Mouse (Mus musculus) midbrain, embryonic 15.5 days (tissue): ENCODE results near the gene Mc1r. TPM values are rescaled to one million over a fixed set of nuclear protein-coding genes. Genes with fewer than 3 reads are reported as not detected.
"Not testable (repeated sequence)": the region's sequence is repeated elsewhere in the genome, so short reads cannot be mapped to it uniquely, and the experiment has no call there.

Source experiments
- ATAC-seq: fragments of 200-750 bp; cut with Nextera tagmentation; replicated peaks from 2 replicates; pipeline ENCODE4 v1.8.0; 2017; ENCODE audit warnings: moderate TSS enrichment
- H3K27ac ChIP-seq: fragments of 300-500 bp; sonication (generic); 2 replicates; pipeline ENCODE4 v1.5.1; 2015; ENCODE audit warnings: mild to moderate bottlenecking, inconsistent platforms
- H3K27me3 ChIP-seq: fragments of 300-500 bp; sonication (generic); replicated peaks from 2 replicates; pipeline ENCODE4 v1.6.1; 2015; ENCODE audit warnings: inconsistent platforms
- H3K36me3 ChIP-seq: fragments of 300-500 bp; sonication (generic); replicated peaks from 2 replicates; pipeline ENCODE4 v1.6.1; 2015; ENCODE audit warnings: inconsistent platforms
- H3K4me1 ChIP-seq: fragments of 300-500 bp; sonication (generic); 2 replicates; pipeline ENCODE4 v1.6.1; 2015; ENCODE audit warnings: inconsistent platforms
- H3K4me2 ChIP-seq: fragments of 300-500 bp; sonication (generic); 2 replicates; pipeline ENCODE4 v1.6.1; 2015; ENCODE audit warnings: inconsistent platforms, mild to moderate bottlenecking, moderate library complexity
- H3K4me3 ChIP-seq: fragments of 300-500 bp; sonication (generic); 2 replicates; pipeline ENCODE4 v1.5.1; 2015; ENCODE audit warnings: mild to moderate bottlenecking, inconsistent platforms
- H3K9ac ChIP-seq: fragments of 300-500 bp; sonication (generic); 2 replicates; pipeline ENCODE4 v1.6.1; 2015; ENCODE audit warnings: mild to moderate bottlenecking, inconsistent platforms
- H3K9me3 ChIP-seq: fragments of 300-500 bp; sonication (generic); 2 replicates; pipeline ENCODE4 v1.6.1; 2016; ENCODE audit warnings: inconsistent platforms
- WGBS: fragments of 180-500 bp; shearing (Covaris S2); methylation state at CpG from one replicate; pipeline ENCODE4 v1.1.7; 2015; ENCODE audit warnings: mixed read lengths; 5-methylcytosine and 5-hydroxymethylcytosine counted together
- polyA plus RNA-seq: library from polyadenylated mRNA; unstranded; fragments of >200 nt; fragmentation: Nextera tagmentation; extraction: Ambion mirVana; gene quantifications from 2 replicates; pipeline ENCODE4 v1.2.1, GENCODE M21; 2015

The Mc1r gene
- polyA plus RNA-seq, 1 experiment from 2014 or later = 0.10 TPM

- peak overlapping the region; percentile 80 for H3K4me2 ChIP-seq
- no peaks in the 10 kb centered on the region for H3K36me3 ChIP-seq
- peak overlapping the region; percentile 88 for H3K27ac ChIP-seq
- H3K9ac ChIP-seq = peak overlapping the region; percentile 73
- peaks cover 9% of the 10 kb centered on the region for H3K4me1 ChIP-seq
- under 1% methylated on average over 41 of the region's 41 CpGs for WGBS
- H3K9me3 ChIP-seq = no peaks in the 10 kb centered on the region
- H3K4me3 ChIP-seq = peak overlapping the region; percentile 61
- peak; percentile 96 for ATAC-seq
- H3K27me3 ChIP-seq = no peaks in the 10 kb centered on the region
Measured at GRCm38 (mm10) chr8:123442871-123443575, 36.1 kb downstream of the Mc1r start.

DNA sequence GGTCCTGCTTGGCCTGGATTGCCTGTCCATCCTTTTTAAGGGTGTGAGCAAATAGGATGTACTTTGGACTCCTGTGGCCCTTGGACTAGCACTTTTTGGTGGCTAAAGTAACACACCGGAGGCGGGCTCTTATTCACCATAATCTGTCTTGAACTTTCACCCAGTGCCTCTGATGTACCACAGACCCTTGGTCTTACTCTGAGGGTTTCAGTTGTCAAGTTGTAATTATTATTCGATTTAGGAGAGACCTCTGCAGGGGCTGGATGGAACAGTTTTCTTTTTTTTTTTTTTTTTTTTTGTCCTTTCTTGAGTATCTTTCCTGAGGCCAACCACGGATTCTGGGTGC, 36.6 kb downstream of the Mc1r start:
- peak; percentile 28; the same call in 1 of the 2 replicates for ATAC-seq
- peak overlapping the region; percentile 61 for H3K4me3 ChIP-seq
- H3K4me2 ChIP-seq = peak overlapping the region; percentile 80
- peak overlapping the region; percentile 73 for H3K9ac ChIP-seq
- no peaks in the 10 kb centered on the region for H3K36me3 ChIP-seq
- no peaks in the 10 kb centered on the region for H3K27me3 ChIP-seq
- peaks cover 9% of the 10 kb centered on the region for H3K4me1 ChIP-seq
- H3K27ac ChIP-seq = peak overlapping the region; percentile 88
- WGBS = 18% methylated on average over 4 of the region's 4 CpGs
- H3K9me3 ChIP-seq = no peaks in the 10 kb centered on the region

DNA sequence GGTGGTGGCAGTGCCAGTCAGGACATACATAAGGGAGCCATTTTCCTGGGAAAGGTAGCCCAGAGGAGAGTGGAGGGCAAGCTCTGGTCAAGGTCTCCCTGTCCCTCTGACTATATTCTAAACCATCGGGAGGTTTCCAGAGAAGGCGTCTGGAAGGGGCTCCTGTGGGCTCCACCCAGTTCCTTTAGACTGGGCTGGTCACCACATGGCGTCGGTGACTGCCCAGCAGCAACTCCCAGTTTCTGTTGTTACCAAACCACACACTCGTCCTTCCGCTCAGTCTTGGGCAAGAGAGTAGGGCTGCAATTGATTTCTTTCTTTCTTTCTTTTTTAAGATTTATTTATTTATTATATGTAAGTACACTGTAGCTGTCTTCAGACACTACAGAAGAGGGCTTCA, 37.2 kb downstream of the Mc1r start:
- no peaks in the 10 kb centered on the region for H3K9me3 ChIP-seq
- H3K9ac ChIP-seq = no peak overlapping the region
- H3K27me3 ChIP-seq = no peaks in the 10 kb centered on the region
- WGBS = 90% methylated on average over 6 of the region's 6 CpGs
- peaks cover 9% of the 10 kb centered on the region for H3K4me1 ChIP-seq
- H3K4me2 ChIP-seq = peak overlapping the region; percentile 80
- no peaks in the 10 kb centered on the region for H3K36me3 ChIP-seq
- H3K4me3 ChIP-seq = peak overlapping the region; percentile 61; the same call in 1 of the 2 replicates
- no peak for ATAC-seq
- H3K27ac ChIP-seq = no peak overlapping the region

DNA sequence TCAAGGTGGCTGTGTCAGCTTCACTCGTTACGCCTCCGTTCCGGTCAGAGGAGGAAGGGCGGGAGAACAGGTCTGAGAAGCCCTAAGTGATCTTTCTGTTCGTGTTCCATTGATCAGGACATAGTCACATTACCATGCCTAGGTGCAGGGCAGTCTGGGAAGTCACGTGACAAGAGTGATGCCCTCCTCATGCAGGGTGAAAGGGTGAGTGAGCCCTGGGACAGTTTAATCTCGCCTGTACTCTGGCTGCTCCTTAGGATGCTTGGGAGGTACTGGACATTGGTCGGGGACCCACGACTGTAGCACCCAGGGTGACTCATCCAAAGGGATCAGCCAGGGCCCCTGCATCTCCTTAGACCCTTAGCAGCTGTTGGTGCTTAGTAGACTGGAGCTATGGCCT, 39.1 kb downstream of the Mc1r start:
- Histone ChIP-seq H3K4me2 (no peak overlapping the region), H3K27ac (no peak overlapping the region), H3K9ac (no peak overlapping the region), H3K4me1 (peaks cover 9% of the 10 kb centered on the region), H3K27me3 (no peaks in the 10 kb centered on the region), H3K4me3 (no peak overlapping the region), H3K9me3 (no peaks in the 10 kb centered on the region), H3K36me3 (no peaks in the 10 kb centered on the region)
- no peak for ATAC-seq
- 84% methylated on average over 10 of the region's 10 CpGs for WGBS

DNA sequence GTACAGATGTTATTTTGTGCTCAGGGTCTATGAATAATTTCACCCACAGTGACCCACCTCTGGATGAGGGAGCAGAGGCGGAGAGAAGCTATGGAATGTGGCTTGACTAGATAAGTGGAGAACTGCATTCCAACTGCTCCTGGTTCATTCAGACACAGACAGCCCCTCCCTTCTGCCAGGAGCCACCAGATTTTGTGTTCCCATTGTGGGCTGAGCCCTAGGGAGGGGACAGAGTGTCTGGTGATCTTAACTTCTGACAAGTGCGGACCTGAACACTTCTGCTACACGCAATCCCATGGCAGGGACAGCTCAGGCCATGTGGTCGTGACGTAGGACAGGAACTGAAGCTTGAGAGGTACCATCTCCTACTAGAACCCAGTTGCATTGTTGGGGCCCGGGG, 39.9 kb downstream of the Mc1r start:
- no peak overlapping the region for H3K9ac ChIP-seq
- H3K4me2 ChIP-seq = no peak overlapping the region
- no peak overlapping the region for H3K4me3 ChIP-seq
- peaks cover 2% of the 10 kb centered on the region; the same call in 1 of the 2 replicates for H3K36me3 ChIP-seq
- H3K27me3 ChIP-seq = no peaks in the 10 kb centered on the region
- H3K27ac ChIP-seq = no peak overlapping the region
- no peaks in the 10 kb centered on the region for H3K9me3 ChIP-seq
- H3K4me1 ChIP-seq = peaks cover 9% of the 10 kb centered on the region
- no peak for ATAC-seq
- WGBS = 90% methylated on average over 6 of the region's 6 CpGs

DNA sequence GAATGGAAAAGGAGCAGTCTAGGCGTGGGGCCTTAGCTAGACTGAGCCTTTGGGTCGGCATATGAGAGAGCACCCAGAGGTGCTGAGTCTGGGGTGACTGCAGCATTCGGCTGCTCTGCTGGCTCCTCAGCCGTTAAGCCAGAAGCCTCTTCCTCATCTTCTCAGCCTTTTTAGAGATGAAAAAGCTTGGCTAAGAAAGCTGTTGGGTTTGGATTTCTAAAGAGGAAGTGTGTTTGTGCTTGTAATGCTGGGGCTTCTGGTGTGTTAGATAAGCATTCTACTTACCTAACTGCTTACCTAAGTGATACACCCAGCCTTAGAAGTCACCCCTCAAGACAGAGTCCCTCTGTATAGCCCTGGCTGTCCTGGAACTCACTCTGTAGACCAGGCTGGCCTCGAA, 43.9 kb downstream of the Mc1r start:
- WGBS = 91% methylated on average over 5 of the region's 5 CpGs

GRCm38 (mm10) chr8:123451747-123452146, 44.8 kb downstream of the Mc1r start:
- H3K9me3 ChIP-seq, H3K27ac ChIP-seq, H3K9ac ChIP-seq, ATAC-seq, H3K27me3 ChIP-seq, H3K4me3 ChIP-seq, H3K4me1 ChIP-seq, H3K4me2 ChIP-seq: not testable (repeated sequence)
- WGBS = 95% methylated on average over 12 of the region's 12 CpGs
- peaks cover 36% of the 10 kb centered on the region for H3K36me3 ChIP-seq

More for the DNA sequence above, 43.9 kb downstream of the Mc1r start:
- Histone ChIP-seq H3K9me3 (no peaks in the 10 kb centered on the region), H3K27me3 (no peaks in the 10 kb centered on the region), H3K4me1 (no peaks in the 10 kb centered on the region), H3K4me3 (no peak overlapping the region), H3K4me2 (no peak overlapping the region), H3K27ac (no peak overlapping the region), H3K9ac (no peak overlapping the region), H3K36me3 (peaks cover 28% of the 10 kb centered on the region)
- ATAC-seq = no peak

DNA sequence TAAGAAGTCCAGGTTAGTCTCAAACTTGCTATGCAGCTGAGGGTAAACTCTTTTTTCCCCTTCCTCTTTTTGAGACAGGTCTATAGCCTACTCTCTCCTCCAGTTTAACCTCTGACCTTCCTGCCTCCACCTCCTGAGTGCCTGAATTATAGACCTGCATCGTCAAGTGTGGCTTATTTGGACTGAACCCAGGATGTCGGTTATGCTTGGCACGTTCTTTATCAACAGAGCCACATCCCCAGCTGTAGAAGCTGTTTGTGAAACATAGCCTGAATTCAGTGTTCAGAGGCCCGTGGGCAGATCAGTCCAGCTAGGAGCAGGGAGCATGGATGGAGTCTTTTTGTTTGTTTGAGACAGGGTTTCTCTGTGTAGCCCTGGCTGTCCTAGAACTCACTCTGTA, 45.2 kb downstream of the Mc1r start:
- Histone ChIP-seq H3K9me3 (no peaks in the 10 kb centered on the region), H3K27ac (no peak overlapping the region), H3K4me3 (no peak overlapping the region), H3K9ac (no peak overlapping the region), H3K4me1 (no peaks in the 10 kb centered on the region), H3K27me3 (no peaks in the 10 kb centered on the region), H3K4me2 (no peak overlapping the region), H3K36me3 (peaks cover 39% of the 10 kb centered on the region)
- ATAC-seq = no peak
- WGBS = 88% methylated on average over 4 of the region's 4 CpGs

DNA sequence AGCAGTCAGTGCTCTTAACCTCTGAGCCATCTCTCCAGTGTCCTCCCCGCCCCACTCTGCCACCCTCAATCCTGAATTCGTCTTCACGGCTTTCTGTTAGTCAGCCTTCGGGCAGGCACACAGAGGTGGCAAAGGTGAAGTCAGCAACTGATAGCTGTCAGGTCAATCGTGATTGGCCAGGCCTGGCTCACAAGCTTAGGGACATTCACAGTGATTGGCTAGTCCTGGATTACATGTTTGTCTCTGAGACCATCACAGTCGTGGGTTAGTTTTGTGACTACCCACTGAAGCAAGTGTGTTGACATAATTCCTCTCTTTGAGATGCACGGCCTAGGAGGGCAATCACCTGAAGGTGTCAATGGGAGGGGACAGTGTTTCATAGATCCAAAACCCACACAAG, 46.4 kb downstream of the Mc1r start:
- no peak overlapping the region for H3K4me2 ChIP-seq
- H3K27me3 ChIP-seq = no peaks in the 10 kb centered on the region
- no peak overlapping the region for H3K9ac ChIP-seq
- H3K4me1 ChIP-seq = no peaks in the 10 kb centered on the region
- no peak overlapping the region for H3K27ac ChIP-seq
- no peak for ATAC-seq
- no peak overlapping the region for H3K4me3 ChIP-seq
- WGBS = 82% methylated on average over 7 of the region's 7 CpGs
- H3K36me3 ChIP-seq = peaks cover 48% of the 10 kb centered on the region
- no peaks in the 10 kb centered on the region for H3K9me3 ChIP-seq

- H3K4me2 ChIP-seq = no peak overlapping the region
- no peak overlapping the region for H3K9ac ChIP-seq
- no peak overlapping the region for H3K27ac ChIP-seq
- H3K36me3 ChIP-seq = peaks cover 54% of the 10 kb centered on the region
- ATAC-seq = no peak
- no peak overlapping the region for H3K4me3 ChIP-seq
- WGBS = 91% methylated on average over 5 of the region's 5 CpGs
- H3K9me3 ChIP-seq = no peaks in the 10 kb centered on the region
- H3K4me1 ChIP-seq = no peaks in the 10 kb centered on the region
- no peaks in the 10 kb centered on the region for H3K27me3 ChIP-seq
Measured at GRCm38 (mm10) chr8:123453951-123454350, 47.0 kb downstream of the Mc1r start.

GRCm38 (mm10) chr8:123454559-123454958, 47.7 kb downstream of the Mc1r start:
- 94% methylated on average over 6 of the region's 6 CpGs for WGBS

More at GRCm38 (mm10) chr8:123454559-123454958, 47.7 kb downstream of the Mc1r start:
- Histone ChIP-seq H3K36me3 (peaks cover 59% of the 10 kb centered on the region), H3K27ac (no peak overlapping the region), H3K4me1 (no peaks in the 10 kb centered on the region), H3K9me3 (no peaks in the 10 kb centered on the region), H3K4me3 (no peak overlapping the region), H3K9ac (no peak overlapping the region), H3K27me3 (no peaks in the 10 kb centered on the region), H3K4me2 (no peak overlapping the region)
- no peak for ATAC-seq
